Mouse (Mus musculus): ENCODE results near the gene Vstm4. TPM values are rescaled to one million over a fixed set of nuclear protein-coding genes. Genes with fewer than 3 reads are reported as not detected.

Vstm4 gene
- total RNA-seq (2014; fragmentation: Nextera tagmentation) = not detected in 2 replicates
- total RNA-seq (2017) = not detected in 2 replicates

DNA sequence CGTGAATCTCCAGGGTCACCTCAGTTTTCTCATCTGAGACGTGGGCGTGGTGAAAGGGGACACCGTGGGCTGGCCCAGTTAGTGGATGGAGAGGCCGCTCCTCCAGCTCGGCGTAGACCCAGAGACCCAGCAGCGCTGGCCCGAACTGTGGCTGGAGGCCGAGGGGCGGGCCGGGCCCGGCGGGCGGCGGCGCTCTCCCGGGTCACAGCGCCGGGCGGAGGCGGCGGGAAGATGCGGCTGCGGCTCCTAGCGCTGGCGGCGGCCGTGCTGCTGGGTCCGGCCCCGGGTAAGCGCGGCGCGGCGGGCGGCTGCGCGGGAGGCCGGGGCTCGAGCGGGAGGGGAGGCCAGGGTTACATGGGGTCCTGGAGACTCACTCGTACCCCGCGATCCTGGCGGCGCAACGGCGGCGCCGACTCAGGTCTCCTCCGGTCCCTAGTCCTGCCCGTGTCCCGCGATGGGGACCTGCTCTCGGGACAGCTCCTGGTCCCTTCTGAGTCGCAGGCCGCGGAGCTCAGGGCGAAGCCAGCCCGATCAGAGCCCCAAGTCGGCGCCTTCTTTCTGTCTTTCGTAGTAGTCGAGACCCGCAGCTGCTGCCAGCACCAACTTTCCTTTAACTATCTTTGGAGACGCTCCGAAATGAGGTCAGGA lies at the start of gene Vstm4:
Vstm4 (plus strand) TSS at position 76 of the 648 bp plus-strand sequence.
- peak; percentile 30 for ATAC-seq (replicated peaks; ENCODE audit: poor library complexity, severe bottlenecking)

DNA sequence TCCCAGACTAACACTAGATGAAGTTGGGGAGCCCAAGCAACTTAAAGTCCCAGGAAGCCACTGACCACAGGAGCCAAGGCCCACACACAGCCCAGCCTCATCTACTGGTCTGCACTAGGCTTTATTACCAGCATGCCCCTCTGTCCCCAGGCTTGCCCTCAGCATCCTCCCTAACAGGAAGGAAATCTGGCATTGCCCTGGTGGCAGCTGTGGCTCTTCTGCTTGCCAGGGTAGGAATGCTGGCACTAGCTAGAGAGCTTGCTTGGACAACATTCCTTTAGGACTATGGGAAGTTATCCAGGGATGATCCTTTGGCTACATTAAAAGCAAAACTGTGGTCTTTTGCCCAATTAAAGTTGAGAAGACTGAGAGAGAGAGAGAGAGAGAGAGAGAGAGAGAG lies 46.4 kb upstream of the Vstm4 start:
- ATAC-seq (replicated peaks; ENCODE audit: poor library complexity, severe bottlenecking) = no peak

DNA sequence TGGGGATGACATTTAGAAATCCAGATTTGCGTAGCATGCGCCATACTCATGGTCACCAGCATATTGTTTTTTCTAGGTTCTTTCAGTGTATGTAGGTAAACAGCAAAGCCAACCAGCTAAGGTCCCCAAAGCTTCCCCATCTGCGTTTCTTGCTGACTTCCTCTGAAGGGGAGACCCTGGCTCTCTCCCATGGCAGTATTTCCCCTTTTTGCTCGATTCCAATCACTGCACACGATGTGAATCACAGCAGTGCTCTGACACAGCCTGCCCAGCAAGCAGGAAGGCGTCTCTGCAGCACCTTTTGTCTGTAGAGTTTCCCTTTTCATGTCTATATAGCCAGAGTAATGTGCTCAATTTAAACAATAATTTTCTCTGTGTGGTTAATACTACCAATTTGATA lies 44.1 kb upstream of the Vstm4 start:
- peak; percentile 73 for ATAC-seq (replicated peaks; ENCODE audit: poor library complexity, severe bottlenecking)

DNA sequence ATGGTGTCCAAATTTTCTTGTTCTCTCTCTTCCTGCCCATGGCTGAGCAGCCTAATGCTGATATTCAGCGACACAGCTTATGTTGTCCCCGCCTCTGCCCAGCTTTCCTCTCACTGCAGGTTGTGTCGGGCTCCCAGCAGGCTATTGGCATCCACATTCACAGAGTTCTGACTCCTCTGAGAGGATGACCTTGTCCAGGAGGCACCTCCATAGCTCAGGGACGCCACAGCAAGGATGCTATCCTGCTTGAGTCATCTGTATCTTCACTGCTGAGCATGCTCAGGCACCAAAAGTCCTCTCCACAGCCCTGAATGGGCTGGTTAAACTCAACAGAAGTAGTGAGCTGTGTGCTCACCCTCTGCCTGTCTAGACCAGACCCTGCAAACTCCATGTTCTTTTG lies 41.6 kb upstream of the Vstm4 start:
- ATAC-seq (replicated peaks; ENCODE audit: poor library complexity, severe bottlenecking) = no peak

DNA sequence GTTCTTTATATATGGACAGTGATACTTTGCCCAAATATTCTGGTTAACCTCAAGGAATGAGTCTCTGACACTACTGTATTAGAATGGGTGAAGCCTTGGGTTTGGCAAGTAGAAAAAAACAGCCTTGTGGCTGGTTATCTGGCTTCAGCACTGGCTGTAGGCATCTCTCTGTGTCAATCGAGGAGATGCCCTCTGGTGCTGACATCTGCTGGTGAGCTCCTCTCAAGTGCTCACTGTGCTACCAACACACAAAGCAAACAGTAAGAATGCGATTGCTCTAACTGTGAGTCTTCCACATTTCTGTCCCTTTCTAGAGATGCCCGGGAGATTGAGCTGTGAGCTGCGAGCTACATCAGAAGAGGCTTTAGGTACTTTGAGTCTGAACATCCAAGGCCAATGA lies 40.0 kb upstream of the Vstm4 start:
- ATAC-seq (replicated peaks; ENCODE audit: poor library complexity, severe bottlenecking) = no peak

DNA sequence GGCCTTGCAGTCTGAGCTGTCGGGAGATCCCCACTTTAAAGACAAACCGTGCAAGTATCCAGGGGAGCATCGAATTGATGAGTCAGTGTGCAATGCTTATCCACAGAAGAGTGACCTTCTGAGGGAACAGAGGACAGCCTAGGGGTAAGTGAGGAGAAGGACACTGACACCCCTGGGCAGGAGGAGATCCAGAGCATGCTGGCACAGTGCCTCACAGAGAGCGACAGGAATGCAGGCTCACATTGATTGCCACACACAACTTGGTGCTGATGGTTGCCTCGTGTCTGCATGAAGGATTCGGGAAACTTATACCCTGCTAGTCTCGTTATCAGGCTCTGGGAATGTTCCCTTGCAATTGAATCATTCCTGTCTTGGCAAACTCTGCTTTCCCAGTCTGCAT lies 39.3 kb upstream of the Vstm4 start:
- ATAC-seq (replicated peaks; ENCODE audit: poor library complexity, severe bottlenecking) = no peak

DNA sequence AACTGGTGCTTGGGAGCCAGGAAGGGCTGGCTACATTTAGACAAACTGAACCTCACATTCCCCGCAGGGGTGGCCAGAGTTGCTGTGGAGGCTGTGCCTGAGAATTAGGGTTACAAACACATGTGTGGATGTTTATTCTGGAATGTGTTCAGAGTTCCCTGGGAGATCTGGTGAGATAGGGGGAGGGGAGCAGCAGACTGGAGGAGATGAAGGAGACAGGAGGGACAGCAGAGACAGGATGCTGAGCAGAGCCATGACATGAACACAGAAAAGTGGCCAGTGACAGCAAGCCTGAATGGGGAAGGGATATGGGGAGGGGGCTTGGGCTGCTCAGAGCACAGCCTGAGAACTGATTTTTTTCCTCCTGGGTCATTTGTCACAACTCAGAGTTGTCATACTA lies 37.3 kb upstream of the Vstm4 start:
- no peak for ATAC-seq (replicated peaks; ENCODE audit: poor library complexity, severe bottlenecking)

DNA sequence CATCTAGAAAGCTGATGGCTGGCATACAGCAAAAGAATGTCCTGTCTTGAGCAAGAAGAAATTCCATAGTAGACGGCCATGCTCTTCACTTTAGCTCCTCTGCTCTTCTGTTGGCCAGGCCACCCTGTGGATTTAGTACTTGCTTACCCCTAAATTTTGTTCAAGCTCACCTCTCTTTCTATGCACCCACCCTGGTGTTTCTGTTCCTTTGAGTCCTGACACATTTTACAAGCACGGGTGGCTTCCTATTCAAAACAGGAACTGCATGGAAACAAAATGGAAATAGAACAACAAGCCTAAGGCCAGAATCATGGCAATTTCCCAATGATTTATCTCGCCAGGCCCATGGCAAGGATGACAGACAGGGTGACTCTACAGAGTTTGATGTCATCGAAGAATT lies 33.7 kb upstream of the Vstm4 start:
- no peak; the same call in 1 of the 2 replicates for ATAC-seq (replicated peaks; ENCODE audit: poor library complexity, severe bottlenecking)

DNA sequence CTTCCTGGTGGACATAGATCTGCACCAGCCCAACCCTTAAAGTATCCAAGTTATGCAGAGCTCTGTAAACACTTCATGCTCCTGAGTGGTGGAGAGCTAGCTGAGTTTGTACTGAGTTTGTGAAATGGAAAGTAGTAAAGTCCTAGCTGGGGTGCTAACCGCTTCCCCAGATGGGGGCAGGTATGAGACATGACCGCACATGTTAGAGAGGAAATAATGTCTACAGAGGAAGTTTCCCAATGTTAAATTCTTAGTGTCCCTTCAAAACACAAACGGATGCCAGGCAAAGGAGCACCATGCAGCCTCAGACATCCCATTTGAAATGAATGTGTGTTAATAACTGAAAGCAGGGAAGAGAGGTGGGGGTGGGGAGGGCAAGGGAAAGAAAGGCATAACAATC lies 32.7 kb upstream of the Vstm4 start:
- ATAC-seq (replicated peaks; ENCODE audit: poor library complexity, severe bottlenecking) = peak; percentile 78

DNA sequence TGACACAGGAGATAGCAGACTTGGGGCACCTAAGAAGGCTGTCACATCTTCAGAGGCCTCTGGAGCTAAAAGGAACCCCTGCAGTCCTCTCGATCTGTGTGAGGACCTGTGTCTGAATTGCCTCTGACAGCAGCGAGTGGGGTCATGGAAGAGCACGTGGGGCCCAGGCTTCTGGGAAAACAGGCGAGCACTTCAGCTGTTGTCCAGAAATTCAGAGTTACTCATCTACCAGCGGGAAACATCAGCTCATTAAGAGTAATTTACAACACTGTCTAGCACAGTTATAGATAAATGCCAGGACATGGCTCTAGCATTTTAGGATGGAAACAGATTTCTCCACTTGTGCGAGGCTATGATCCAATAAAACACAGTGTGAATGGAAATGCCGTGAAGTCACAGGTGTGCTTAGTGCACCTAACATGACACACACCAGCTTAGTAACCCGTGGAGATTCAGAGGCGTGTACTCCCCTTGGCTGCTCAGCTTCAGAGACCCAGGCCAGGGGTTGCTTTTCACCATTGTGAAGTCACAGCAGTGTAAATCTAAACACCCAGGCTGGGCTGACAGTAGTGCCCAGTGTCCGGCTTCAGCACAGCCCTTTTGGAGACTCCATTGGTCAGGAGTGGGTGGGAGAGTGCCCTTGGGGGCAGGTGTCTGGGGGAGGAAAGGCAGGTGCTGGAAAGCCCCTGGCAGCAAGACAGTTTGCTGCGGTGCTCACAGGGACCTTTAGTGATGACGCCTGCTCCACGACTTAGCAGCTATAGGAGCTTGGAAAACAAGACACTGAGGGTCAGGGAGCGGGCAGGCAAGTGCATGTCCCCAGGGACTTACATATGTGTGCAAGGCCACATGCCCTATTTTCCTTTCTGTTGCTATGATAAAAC lies 32.0 kb upstream of the Vstm4 start:
- ATAC-seq (replicated peaks; ENCODE audit: poor library complexity, severe bottlenecking) = no peak

DNA sequence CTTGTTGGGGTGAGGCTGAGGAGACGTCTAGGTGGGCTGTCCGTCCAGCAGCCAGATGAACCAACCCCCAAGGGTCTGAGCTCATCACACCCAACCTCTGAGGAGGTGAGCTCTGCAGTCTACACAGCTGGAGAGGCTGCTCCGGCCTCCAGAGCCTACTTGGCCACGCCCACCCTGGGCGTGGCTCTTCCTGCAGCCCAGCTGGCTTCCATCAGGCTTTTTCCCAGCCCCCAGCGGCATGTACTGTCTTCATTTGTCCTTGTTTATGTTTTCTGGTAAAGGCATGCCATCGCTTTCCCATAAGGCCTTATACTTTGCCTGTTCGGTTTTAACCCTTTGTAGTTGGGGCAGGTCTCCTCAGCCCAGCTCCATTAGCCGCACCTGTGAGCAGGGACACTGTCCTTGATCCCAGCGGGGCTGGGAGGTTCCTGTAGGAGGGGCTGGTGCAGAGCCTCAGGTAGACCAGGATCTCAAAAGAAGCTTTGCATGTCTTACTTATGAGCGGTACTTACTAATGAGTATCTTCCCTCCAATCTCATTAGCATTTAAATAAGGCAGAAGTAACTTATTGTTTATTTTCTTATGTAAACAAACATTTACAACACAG lies 31.0 kb upstream of the Vstm4 start:
- 0 out of 2 replicates have a peak, but pooled peaks have one; percentile 34 for ATAC-seq (replicated peaks; ENCODE audit: poor library complexity, severe bottlenecking)

DNA sequence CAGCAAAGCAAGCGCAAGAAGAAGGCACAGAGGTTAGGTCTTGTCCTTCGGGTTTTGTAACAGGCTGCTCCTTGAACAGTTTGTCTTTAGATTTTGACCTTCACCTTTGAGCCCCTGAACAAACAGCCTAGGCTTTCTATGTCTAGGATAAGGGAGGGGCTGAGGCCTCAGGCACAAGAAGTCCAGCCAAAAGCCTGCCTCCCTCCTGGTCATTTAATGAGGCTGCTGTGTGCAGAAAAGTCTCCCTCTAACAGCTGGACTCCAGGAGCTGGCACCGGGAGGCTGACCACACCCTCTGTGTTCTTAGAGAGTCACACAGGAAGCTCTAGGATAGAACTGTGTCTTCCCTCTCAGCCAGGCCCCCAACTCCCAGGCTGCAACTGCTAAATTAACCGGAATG lies 29.4 kb upstream of the Vstm4 start:
- ATAC-seq (replicated peaks; ENCODE audit: poor library complexity, severe bottlenecking) = no peak

DNA sequence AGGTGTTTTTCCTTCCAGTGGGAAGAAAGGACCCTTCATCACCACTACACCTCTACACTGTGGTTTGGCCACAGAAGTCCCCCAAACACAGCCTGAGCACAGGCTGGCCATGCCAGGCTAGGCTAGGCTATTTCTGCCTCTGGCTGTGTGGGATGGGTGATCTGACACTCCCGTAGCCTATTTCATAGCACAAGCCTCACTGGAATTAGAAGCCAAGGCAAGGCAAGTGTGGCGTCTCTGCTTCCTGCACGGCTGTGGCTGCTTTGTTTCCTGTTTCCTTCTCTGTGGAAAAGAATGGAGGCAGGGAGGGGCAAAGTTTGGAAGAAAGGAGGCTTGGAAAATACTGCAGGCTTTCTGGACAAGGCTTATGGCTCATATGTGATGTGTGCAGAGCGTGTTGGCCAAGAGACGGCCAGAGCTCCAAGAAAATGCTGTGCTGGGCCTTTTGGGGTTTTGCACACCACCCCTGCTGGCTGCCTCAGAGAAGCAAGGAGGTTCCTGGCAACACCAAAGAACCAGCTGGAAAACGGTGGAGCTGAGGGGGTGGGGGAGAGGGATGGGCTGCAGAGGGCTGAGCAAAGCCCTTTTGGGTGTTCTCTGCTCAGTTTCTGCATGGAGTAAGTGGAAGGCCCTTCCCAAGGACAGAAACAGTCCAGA lies 28.4 kb upstream of the Vstm4 start:
- ATAC-seq (replicated peaks; ENCODE audit: poor library complexity, severe bottlenecking) = no peak

DNA sequence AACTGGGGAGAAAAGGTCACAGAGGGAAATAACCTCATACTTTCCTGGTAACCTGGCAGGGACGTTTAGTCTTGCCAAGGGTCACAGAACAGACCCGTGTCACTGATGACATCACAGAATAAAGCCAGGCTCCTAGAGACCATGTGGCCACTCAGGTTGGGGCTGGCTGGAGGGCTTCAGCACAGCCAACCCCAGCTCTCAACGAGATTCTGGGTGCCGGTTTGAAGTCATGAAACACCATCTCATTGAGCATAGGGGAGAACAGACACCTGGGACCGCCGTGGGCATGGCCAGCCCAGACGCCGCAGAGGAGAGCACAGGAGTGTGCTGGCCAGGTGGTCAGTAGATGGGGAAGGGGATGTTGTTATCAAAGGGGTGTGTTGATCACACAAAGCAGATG lies 22.7 kb upstream of the Vstm4 start, which contains the start of gene Fam170b:
Fam170b (plus strand) TSS at position 116 of the 400 bp plus-strand sequence.
- ATAC-seq (replicated peaks; ENCODE audit: poor library complexity, severe bottlenecking) = no peak

DNA sequence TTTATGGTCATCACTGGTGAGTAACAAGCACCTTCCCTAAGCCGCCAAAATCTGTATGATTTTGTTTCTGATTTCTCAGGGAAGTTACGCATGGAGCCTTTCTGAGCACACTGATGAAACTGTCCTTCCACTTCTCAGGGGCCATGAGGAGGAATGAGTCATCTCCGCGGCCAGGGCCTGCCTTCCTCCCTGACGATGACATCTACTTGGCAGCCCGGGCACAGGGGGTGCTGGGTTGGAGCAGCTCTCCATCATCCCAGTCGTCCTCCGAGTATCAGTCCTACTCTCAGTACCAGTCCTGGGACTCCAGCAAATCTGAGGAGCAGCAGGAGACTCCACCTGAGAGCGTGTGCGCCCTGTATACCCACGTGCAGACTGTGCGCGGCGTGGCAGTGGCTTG lies 21.4 kb upstream of the Vstm4 start:
- no peak for ATAC-seq (replicated peaks; ENCODE audit: poor library complexity, severe bottlenecking)

DNA sequence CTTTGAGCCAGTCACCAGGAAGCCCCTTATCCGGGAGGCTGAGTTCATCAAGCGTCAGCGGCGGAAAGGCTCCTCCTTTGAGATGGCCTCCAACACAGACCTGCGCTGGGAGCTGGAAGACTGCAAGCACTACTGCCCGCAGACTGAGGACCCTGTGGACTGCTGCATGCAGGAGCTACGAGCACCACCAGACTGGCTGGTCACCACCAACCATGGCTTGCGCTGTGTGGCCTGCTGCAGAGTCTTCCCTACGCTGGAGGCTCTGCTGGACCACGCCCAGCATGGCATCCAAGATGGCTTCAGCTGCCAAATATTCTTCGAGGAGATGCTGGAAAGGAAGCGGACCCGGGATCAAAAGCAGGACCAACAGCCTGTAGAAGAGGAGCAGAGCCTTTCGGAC lies 21.0 kb upstream of the Vstm4 start:
- ATAC-seq (replicated peaks; ENCODE audit: poor library complexity, severe bottlenecking) = no peak

DNA sequence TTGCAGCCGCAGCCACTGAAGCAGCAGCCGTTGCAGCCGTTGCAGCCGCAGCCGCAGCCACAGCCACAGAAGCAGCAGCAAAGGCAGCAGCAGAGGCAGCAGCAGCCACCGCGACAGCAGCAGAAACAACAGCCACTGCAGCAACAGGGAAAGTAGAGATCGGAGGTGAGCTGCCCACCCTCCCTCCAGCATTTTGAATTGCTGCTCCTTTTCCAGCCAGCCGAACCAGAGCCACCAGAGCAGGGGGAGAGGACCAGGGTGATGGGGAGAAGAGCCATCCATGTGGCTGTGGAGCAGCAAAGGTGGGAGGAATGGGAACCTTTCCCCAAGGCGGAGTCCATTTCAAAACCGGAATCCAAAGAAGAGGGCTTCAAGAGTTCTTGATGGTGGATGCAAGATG lies 20.4 kb upstream of the Vstm4 start:
- ATAC-seq (replicated peaks; ENCODE audit: poor library complexity, severe bottlenecking) = no peak

DNA sequence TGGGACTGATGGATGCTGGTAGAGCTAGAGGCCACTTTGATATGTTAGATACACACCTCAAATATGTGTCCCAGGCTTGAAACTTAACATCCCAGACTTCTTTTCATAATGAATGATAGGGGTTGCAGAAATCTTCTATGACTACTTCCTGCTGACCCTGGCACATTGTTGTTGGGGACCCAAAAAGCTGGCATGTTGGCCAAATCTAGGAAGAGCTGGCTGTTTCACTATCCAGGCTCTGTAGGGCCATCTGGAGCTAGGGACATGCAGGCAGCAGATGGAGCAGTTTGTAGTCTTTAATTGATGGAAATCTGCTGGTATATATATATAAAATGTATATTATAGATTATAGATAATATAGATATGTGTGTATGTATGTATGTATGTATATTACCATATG lies 14.5 kb upstream of the Vstm4 start:
- ATAC-seq (replicated peaks; ENCODE audit: poor library complexity, severe bottlenecking) = no peak

DNA sequence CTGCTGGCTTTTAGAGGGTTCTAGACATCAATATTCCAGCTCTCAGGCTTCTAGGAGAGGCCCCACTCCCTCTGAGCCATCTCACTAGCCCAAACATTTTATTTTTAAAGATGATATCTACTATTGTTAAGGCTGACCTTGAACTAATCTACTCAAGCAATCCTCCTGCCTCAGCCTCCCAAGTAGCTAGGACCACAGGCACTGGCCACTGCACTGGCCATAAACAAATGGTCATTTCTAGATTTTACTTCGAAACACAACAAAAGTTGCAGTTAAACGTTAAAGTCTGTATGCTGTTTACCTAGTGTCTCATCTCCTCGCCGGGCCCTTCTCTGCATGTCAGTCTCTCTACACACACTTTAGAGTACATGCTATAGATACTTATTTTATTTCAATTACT lies 2.5 kb upstream of the Vstm4 start:
- no peak for ATAC-seq (replicated peaks; ENCODE audit: poor library complexity, severe bottlenecking)

DNA sequence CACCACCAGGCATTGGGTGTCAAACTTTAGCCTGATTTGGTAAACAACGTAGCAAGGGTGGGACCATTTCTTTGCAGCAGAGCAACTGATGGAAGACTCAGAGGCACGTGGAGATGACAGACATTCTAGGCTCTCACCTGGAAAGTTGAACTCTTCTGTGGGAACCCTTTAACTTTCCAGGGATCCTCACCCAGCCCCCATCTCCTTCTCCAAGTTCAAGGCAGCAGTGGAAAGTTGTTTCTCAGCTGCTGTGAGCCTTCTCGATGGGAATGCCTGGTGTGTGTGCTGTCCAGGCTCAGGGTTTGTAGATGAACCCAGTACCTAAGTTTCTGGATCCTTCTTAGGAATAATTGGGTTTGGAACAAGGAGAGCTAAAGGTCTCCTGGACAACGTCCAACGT lies 310 bp upstream of the Vstm4 start:
- no peak for ATAC-seq (replicated peaks; ENCODE audit: poor library complexity, severe bottlenecking)

DNA sequence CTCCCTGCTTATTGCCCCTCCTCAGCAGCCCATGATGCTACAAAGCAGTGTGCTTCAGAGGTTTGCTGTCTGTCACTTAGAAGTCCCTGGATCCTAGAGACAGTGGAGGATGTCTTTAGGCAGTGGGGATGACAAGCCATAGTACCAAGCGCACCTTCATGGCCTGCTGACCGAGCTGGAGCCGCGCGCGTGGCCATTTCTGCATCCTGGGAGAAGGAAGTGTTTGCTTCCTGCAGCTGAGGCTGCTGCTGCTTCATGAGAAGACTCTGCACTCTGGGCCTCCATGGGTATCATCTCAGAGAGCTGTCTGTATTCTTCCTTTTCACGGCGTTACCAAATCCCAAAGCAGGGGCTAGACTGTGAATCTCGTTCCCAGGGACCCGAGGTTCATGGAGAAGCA lies 1.8 kb downstream of the Vstm4 start:
- no peak for ATAC-seq (replicated peaks; ENCODE audit: poor library complexity, severe bottlenecking)
